Mouse (Mus musculus): Measurements from ENCODE around the gene Chpf2.

DNA sequence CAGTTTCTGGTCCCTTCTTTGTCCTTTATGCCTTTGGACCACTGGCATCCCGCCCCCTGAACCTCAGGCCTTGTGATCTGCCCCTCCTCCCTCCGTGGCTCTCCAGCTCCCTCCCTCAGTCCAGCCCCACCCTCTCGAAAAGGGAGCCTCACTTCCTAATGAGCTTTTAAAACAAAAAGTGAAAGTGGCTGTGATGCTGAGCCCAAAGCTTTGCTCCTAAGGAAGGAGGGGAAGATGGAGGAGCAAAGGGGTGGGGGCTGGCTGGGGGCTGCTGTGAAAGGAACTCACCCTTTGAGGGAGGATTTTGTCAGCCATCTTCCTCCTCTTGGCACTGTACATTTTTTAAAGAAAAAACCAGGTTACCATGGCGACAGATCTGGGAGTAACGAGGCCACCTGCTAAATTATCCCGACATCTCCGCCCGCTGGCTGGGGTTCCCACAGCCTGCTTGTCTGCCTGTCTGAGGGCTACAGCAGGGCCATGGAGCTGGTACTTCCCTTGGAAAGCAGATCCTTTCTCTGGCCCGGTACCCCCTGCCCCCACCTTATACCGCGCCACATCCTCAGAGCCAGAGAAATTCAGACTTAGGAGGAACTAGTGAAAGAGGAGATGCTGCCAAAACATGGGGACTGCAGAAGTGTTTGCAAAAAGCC is 10.1 kb downstream of the Chpf2 start:
- no peak for TF ChIP-seq EP300 (optimal IDR thresholded peaks at IDR 0.05)
- no peak for TF ChIP-seq CTCF (IDR thresholded peaks at IDR 0.05; ENCODE audit: low read depth)

All from stomach, postnatal 0 days (tissue).